Mouse (Mus musculus): ENCODE measurements around the gene Ucn2. TPM values are rescaled to one million over a fixed set of nuclear protein-coding genes. Genes with fewer than 3 reads are reported as not detected.

Ucn2 gene
- under 1 TPM; 0.26 to 0.53 TPM for total RNA-seq (2021)
- long read RNA-seq, experiment 1: 0 reads
- long read RNA-seq, experiment 2: 0 reads

DNA sequence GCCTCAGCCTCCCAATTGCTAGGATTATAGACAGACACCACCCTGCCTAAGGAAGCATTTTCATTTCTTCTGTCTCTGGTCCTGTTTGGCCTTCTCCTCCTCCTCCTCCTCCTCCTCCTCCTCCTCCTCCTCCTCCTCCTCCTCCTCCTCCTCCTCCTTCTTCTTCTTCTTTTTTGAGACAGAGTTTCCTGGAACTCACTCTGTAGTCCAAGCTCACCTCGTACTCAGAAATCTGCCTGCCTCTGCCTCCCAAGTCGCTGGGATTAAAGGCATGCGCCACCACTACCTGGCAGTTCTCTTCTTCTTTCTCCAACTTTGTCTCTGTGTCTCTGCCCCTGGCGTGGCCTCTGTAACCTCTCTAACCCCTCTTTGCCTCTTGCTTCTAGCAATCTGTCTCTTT, at the start of gene Ucn2:
Ucn2 (plus strand) TSS at position 301 of the 400 bp plus-strand sequence.
- no peak for DNase-seq (ENCODE audit: low spot score in 2 of 2)

DNA sequence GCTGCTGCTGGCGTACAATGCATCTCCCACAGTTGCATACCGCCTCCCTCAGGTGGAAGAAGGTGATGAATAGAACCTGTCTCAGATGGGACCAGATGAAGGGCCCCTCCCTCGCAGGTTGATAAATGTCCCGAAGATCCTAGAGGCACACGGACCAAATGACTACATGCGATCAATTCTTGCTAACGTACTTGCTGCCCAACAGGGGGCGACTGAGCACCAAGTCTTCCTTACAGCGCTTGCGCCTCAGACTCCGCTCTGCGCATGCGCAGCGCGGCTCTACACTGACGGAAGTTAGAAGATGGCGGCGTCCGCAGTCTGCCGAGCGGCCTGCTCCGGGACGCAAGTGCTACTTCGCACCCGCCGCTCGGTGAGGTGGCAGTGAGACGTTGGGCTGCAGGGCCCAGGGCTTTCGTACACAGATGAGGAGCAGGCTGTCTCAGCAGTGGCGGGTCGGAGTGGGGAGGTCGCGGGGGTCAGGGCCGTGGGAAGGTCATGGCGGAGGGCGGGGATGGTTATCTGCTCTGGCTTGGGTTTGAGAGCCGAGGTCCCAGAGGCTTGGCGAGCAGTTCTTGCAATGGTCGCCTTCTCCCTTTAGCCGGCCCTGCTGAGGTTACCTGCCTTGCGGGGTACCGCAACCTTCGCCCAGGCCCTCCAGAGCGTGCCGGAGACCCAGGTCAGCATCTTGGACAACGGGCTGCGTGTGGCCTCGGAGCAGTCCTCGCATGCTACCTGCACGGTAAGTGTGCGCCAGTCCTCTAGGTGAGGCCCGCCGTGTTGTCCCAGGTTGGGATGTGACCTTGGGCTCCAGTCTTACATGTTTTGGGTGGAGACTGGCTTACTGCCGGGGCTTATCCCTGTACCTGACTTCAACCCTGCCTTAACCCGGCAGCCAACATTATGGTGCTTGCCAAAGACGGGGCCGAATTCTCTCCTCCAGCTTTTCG, 49.1 kb upstream of the Ucn2 start, which contains the start of gene Uqcrc1:
Uqcrc1 (plus strand) TSS at position 216 of the 947 bp plus-strand sequence.
- peak; percentile 93 to 96 for DNase-seq (ENCODE audit: low spot score in 2 of 2)

DNA sequence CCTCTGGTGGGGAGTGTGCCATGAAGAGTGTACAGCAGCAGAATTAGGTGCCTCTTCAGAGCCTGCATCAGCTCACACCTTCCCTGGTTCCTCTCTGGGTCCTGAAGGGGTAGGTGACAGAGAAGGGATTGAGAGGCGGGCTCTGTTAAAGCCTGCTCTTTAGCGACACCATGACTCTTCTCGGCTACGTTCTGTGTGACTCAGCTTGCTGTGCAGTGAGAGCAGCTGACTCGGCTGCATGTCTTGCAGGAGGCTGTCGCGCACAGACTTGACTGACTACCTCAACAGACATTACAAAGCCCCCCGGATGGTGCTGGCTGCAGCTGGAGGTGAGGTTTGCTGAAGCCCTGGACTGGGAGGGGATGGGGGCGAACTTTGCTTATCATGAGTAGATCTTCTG, 40.7 kb upstream of the Ucn2 start:
- no peak for DNase-seq (ENCODE audit: low spot score in 2 of 2)

DNA sequence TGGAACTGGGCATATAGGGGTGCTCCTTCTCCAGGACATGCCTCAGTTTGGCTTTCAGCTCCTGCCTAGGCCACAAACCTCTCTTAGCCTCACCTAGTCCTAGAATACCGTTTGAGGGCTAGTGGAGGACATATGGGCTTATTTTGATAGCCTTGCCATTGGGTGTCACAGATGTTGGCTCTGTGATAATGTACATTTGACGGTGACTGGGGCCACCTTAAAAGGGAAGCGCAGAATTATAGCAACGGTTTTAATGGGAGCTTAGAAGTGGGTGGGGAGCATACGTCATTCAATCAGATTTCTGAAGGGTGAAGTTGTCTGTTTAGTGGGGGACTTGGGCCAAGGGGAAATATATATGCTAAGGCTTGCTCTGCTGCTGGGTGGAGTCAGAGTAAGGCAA, 40.2 kb upstream of the Ucn2 start:
- no peak for DNase-seq (ENCODE audit: low spot score in 2 of 2)

DNA sequence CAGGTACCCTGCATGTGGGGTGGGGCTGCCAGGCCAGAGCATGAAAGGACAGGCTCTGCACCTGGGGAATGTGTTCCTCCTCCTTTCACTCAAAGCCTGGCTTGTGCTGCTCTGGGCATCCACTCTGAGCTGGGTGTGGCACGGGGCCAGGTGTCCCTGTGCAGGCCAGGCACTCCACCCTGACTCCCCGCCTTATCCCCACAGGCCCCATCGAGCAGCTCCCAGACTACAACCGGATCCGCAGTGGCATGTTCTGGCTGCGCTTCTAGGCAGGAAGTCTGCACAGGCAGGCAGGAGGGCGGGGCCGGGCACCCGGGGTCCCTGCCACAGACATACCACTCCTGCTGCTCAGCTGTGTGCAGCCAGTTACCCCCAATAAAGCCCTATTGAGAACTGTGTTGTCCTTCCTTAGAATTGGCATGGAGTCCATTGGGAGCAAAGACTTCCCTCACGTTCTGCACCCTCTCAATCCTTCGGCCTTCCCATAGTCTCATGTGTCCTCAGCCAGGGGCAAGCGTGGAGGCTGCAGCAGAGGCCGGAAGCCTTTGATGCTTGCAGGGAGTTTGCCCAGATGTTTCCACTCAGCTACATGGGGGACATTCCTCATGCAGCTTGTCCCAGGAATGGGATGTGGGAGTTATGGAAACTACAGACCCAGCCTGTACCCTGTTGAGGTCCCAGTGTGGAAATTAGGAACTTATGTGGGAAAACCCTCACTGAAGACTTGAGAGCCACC, 36.4 kb upstream of the Ucn2 start:
- no peak for DNase-seq (ENCODE audit: low spot score in 2 of 2)

DNA sequence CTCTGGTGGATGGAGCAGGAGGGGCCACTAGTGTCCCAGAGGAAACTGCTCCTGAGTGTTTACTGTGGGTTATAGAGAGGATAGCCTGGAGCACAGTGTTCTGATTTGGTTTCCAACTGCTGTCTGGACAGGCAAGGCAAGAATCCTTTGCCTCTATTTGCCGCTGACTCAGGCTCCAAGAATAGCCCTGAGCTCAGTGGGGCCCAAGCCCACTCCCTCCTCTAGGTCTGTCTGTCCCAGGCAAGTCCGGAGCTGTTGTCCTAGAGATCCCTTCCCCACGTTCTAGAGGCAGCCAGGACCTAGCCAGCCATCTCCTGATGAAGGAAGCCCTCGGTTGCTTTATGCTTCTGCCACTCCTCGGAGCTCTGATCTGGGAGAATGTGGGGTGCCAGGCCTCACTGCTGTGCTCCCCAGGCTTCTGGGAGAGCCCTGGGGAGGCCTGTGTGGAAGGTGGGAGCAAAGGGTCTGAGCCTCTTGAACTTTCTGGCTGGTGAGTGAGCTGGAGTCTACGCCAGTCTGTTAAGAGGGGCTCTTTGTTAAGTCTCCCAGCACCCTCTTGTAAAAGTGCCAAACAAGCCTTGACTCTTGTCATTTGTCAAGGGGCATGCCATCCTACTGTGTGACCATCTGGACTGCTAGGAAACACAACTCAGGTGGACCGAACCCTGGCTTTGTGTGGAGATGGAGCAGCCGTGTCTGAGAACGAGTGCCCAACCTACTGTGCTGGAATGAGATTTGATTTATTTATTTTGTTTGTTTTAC, 35.7 kb upstream of the Ucn2 start:
- DNase-seq (ENCODE audit: low spot score in 2 of 2): no peak

DNA sequence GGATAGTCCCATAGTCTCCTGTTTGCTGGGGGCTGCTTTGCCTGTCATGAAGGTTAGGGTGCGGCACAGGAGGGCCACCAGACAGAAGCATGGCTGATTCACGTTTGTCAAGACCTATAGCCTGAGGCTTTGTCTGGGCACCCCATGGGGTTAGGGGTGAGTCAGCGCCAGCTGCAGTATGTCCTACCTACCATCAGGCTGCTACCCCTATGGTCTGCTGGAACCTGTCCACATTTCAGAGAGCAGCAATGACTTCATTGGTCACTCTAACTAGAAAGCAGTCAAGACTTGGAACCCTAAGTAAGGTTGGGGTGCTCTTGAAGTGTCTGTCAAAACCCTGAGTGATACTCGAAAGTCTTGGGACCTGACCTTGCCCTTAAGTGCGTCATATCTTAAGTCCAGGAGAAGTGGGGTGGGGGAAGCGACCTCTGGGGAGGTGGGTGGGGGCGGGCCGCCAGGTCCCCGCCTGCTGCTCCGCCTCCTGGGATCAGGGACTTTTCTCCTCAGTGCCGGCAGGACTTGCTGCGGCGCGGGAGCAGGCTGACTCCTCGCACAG, 32.7 kb upstream of the Ucn2 start, which contains the start of gene Col7a1:
Col7a1 (plus strand) TSS at position 506 of the 556 bp plus-strand sequence.
- no peak for DNase-seq (ENCODE audit: low spot score in 2 of 2)

DNA sequence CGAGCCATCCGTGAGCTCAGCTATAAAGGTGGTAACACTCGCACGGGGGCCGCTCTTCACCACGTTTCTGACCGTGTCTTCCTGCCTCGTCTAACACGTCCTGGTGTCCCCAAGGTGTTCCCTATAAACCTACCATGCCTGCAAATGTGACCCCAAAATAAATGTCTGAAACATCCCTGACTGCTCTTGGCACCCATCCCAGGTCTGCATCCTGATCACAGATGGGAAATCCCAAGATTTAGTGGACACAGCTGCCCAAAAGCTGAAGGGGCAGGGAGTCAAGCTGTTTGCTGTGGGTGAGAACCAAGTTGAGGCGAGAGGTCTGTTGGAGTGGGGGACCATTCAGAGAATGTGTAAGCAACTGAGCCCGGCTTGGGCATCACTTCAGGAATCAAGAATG, 30.6 kb upstream of the Ucn2 start:
- no peak for DNase-seq (ENCODE audit: low spot score in 2 of 2)

DNA sequence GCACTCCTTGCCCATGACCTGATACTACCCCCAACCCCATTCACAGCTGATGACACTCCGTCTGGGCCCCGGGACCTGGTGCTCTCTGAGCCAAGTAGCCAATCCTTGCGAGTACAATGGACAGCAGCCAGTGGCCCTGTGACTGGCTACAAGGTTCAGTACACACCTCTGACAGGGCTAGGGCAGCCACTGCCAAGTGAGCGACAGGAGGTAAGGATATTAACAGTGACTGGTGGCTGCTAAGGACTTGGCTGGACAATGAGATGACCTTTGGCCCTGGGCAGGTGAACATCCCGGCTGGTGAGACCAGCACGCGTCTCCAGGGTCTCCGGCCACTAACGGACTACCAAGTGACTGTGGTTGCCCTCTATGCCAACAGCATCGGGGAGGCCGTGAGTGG, 30.0 kb upstream of the Ucn2 start:
- no peak for DNase-seq (ENCODE audit: low spot score in 2 of 2)

DNA sequence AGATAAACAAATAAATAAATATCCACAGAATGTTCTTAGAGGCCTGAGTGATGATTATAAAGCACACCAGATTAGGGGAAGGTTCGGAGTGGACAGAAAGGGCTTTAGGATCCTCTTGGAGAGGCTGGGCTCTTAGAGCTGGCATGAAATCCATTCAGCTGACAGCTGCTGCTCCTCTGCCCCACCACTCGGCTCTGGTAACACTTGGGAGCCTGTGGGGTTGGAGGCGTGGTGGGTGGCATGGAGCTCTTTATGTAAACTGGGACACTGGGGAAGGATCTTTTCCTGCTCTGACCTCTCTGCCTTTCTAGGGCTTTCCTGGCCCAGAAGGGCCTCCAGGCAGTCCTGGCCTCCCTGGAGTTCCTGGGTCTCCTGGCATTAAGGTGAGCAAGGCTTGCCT, 22.2 kb upstream of the Ucn2 start:
- no peak for DNase-seq (ENCODE audit: low spot score in 2 of 2)

DNA sequence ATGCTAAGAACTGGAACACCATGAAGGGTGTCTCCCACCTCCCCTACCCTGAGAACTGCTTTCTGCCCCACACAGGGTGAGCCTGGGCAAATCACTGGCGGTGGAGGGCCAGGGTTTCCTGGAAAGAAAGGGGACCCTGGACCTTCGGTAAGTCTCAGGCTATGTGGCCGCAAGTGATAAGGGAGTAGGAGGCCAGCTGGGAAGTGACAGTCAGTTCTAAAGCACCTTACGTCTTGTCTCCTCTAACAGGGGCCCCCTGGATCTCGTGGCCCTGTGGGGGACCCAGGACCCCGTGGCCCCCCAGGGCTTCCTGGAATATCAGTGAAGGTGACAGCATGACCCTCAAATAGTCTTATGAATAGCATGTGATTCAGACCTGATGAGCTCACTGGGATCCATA, 21.5 kb upstream of the Ucn2 start:
- no peak for DNase-seq (ENCODE audit: low spot score in 2 of 2)

DNA sequence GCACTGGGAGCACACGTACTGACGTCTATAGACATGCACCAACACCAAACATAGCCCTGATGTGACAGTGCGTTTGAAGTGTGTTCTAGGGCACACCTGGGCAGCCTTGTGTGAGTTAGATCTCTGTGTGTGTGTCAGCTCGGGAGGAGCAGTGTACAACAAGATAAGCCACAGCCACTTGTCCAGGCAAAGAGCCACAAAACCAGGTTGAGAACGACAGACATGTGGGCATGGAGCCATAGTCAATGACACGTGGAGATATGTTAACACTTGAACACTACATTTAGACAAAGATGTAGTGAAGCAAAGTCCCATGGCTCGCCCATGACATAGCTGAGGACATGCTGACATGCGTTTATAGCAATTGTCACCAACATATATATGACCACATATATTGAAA, 15.2 kb upstream of the Ucn2 start:
- no peak for DNase-seq (ENCODE audit: low spot score in 2 of 2)

DNA sequence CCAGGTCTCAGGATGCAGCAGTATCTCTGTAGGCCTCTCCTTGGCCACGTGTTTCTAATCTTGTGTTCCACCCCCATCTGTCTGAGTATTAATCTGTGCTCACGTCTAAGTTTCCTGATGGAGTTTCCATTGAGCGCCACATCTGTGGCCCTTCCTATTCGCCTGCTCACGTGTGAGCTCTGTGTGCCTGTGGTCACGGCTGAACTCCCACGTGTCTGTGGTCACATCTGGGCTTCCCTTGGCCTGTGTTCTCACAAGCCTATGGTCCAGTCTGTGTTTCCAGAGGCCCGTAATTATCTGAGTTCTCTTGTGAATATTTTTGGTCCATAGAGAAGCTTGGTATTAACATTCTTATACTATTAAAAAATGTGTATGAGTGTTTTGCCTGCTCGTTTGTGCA, 9.3 kb upstream of the Ucn2 start:
- no peak for DNase-seq (ENCODE audit: low spot score in 2 of 2)

DNA sequence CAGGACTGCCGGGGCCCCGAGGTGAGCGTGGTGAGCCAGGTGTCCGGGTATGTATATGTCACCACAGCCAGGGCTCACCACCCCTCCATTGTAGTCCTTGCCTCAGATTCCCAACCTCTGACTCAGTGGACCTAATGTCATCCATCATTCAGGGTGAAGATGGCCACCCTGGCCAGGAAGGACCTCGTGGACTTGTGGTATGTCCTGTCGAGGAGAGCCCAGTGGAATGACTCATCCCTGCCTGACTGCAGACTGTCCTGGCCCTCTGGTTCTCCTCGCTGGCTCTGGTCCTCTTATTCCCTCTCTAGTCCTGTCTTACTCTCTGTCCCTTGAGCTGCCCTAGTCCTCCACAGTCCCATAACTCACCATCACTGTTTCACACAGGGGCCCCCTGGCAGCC, 7.8 kb upstream of the Ucn2 start:
- no peak for DNase-seq (ENCODE audit: low spot score in 2 of 2)

DNA sequence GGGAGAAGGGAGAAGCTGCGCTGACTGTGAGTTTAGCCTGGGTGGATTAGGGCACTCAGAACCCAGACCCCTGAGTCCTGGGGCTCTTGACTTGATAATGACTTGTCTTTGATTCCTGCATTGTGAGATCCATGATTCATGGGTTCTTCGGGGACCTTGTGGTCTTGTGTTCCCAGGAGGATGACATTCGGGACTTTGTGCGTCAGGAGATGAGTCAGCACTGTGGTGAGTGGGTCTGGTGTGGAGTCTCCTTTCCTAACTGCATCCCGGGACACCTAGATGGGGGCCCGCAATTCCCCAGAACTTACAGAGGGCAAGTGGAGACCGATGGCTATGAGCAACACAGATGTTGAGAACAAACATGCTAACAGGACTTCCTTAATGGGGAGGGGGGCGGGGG, 3.3 kb upstream of the Ucn2 start:
- DNase-seq (ENCODE audit: low spot score in 2 of 2): peak in 1 of 2 experiments; percentile 36

DNA sequence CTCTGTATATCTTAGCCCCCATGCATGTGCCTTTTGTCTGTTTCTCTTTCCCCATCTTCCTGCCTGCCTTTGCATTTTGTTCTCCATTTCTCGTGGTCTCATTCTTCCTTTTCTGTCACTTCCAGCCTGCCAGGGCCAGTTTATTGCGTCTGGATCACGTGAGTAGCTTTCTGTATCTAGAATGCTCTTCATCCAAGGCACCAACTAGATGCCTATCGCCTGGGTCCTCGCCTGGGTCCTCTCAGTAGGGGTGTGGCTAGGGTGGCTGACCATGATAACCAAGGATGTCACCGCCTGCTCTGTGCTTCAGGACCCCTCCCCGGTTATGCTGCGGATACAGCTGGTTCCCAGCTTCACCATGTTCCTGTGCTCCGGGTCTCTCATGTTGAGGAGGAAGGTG, 2.6 kb upstream of the Ucn2 start:
- DNase-seq (ENCODE audit: low spot score in 2 of 2): no peak

DNA sequence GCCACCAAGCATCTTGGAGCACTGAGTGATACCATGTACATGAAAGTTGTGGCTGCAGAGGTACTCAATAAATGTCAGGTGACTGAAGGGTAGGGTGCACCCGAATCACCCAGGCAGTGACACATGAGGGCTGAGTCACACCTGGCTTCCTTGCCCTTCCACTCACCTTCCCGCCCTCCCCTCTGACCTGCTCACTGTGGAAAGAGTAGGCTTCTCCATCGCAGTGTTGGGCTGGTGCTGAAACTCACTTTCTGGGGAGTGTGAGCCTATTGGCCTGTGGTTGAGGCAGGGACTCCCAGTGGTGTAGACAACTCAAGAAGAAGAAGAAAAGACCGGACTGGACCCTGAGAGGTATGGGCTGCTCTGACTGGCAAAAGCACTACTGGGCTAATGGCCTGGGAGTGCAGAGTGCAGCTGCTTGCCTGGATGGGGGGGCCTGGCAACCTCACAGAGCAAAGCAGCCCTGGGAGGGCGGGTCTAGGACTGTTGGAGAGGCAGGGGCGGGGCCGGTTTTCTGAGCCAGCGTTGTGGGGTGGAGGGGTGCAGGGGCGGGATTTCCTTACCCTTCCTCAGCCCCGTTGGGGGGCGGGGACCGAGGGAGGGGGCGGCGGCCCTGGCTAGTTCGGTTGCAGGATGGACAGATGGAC, 2.0 kb downstream of the Ucn2 start:
- peak in 1 of 2 experiments; percentile 44 for DNase-seq (ENCODE audit: low spot score in 2 of 2)

DNA sequence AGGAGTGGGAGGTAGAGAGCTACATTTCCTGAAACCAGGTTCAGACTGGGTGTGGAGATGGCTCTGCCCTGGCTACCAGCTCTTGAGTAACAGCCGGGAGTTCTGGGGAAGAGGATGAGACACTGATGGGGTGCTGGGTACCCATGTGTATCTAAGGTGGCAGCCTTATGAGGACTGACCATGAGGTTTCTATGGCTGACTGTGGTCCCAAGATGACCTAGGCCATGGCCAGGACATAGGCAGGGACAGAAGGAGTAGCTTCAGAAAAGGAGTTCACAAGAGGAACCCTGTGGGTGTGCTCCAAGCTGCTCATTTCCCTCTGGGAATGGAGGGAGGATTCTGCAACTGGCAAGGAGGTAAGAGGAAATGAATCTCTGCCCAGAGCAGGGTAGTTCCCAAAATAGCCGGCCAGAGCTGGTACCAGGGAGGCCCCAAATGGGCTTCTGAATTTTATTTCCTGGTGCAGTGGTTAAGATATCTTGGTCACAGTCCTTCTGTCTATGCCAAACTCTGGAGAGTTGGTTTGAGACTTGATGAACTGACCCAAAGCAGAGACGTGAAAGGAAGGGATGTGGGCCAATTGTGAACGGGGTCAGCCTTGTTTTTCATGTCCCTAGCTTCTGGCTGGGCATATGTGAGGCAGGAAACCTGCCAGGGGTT, 4.1 kb downstream of the Ucn2 start:
- DNase-seq (ENCODE audit: low spot score in 2 of 2): no peak

DNA sequence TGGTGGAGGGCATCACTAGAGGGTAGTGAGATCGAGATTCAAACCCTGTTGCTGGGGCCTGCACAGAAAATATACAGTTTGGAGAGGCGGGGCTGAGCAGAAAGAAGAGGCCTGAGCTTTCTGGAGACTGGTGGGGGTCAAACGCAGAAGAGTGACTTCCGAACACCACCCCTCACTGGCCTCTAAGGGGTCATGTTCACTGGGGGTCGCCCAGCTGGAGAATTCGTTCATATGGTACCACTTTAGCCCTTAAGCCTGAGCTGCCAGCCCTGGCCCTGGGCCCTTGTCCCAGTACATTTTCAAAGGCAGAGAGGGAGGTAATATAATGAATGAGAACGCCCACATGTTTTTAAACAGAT, 4.6 kb downstream of the Ucn2 start:
- DNase-seq (ENCODE audit: low spot score in 2 of 2): no peak

Data from adrenal gland, adult 18-20 months (tissue).